Mouse (Mus musculus) intestine, embryonic 14.5 days (tissue): ENCODE measurements around the gene Eme1. TPM values are rescaled to one million over a fixed set of nuclear protein-coding genes. Genes with fewer than 3 reads are reported as not detected.

Source experiments
- ATAC-seq: fragments of 200-750 bp; cut with Nextera tagmentation; replicated peaks from 2 replicates; pipeline ENCODE4 v1.8.0; 2017; ENCODE audit warnings: low read depth, moderate number of reproducible peaks, moderate TSS enrichment, moderate library complexity; ENCODE audit not compliant: low FRiP score, low TSS enrichment
- DNase-seq: peaks from one replicate; pipeline ENCODE4 v3.0.0-alpha.2; 2018; ENCODE audit warnings: low spot score
- H3K27ac ChIP-seq: fragments of 300-500 bp; sonication (generic); 2 replicates; pipeline ENCODE4 v1.5.1; 2014; ENCODE audit warnings: low read depth, mild to moderate bottlenecking, control low read depth
- H3K27me3 ChIP-seq: fragments of 300-500 bp; sonication (generic); replicated peaks from 2 replicates; pipeline ENCODE4 v1.6.1; 2014; ENCODE audit warnings: low read length, control low read depth; ENCODE audit not compliant: control insufficient read depth, insufficient read depth
- H3K36me3 ChIP-seq: fragments of 300-500 bp; sonication (generic); 2 replicates; pipeline ENCODE4 v1.6.1; 2014; ENCODE audit warnings: low read length, control low read depth; ENCODE audit not compliant: control insufficient read depth, insufficient read depth
- H3K4me1 ChIP-seq: fragments of 300-500 bp; sonication (generic); replicated peaks from 2 replicates; pipeline ENCODE4 v1.6.1; 2014; ENCODE audit warnings: low read length, control low read depth, mixed read lengths; ENCODE audit not compliant: control insufficient read depth, insufficient read depth
- H3K4me2 ChIP-seq: fragments of 300-500 bp; sonication (generic); 2 replicates; pipeline ENCODE4 v1.6.1; 2014; ENCODE audit warnings: low read length
- H3K4me3 ChIP-seq: fragments of 300-500 bp; sonication (generic); 2 replicates; pipeline ENCODE4 v1.5.1; 2014; ENCODE audit warnings: low read depth, low read length, control low read depth, mixed read lengths
- H3K9ac ChIP-seq: fragments of 300-500 bp; sonication (generic); 2 replicates; pipeline ENCODE4 v1.6.1; 2014; ENCODE audit warnings: mild to moderate bottlenecking, low read length
- H3K9me3 ChIP-seq: fragments of 300-500 bp; sonication (generic); 2 replicates; pipeline ENCODE4 v1.6.1; 2016; ENCODE audit warnings: low read length, control low read depth; ENCODE audit not compliant: control insufficient read depth
- WGBS: fragments of 180-500 bp; shearing (Covaris S2); extraction: QIAGEN DNeasy Blood & Tissue Kit; methylation state at CpG from one replicate; pipeline ENCODE4 v1.1.7; 2014; 5-methylcytosine and 5-hydroxymethylcytosine counted together
- polyA plus RNA-seq: library from polyadenylated mRNA; unstranded; fragments of >200 nt; fragmentation: Nextera tagmentation; extraction: Ambion mirVana; gene quantifications from 2 replicates; pipeline ENCODE4 v1.2.1, GENCODE M21; 2014

Eme1 gene
- polyA plus RNA-seq, 1 experiment from 2014 or later: 25.2 TPM

- 96% methylated on average over 5 of the region's 5 CpGs for WGBS
- H3K27ac ChIP-seq: no peak overlapping the region
- no peaks in the 10 kb centered on the region for H3K9me3 ChIP-seq
- H3K4me2 ChIP-seq: no peak overlapping the region
- DNase-seq (no peak), ATAC-seq (no peak)
- no peak overlapping the region for H3K9ac ChIP-seq
- H3K4me3 ChIP-seq: no peak overlapping the region
- H3K36me3 ChIP-seq: peaks cover 55% of the 10 kb centered on the region
- no peaks in the 10 kb centered on the region for H3K27me3 ChIP-seq
- H3K4me1 ChIP-seq: peaks cover 8% of the 10 kb centered on the region
These were observed 21.8 kb downstream of the Eme1 start for GRCm38 (mm10) chr11:94631969-94632368.

DNA sequence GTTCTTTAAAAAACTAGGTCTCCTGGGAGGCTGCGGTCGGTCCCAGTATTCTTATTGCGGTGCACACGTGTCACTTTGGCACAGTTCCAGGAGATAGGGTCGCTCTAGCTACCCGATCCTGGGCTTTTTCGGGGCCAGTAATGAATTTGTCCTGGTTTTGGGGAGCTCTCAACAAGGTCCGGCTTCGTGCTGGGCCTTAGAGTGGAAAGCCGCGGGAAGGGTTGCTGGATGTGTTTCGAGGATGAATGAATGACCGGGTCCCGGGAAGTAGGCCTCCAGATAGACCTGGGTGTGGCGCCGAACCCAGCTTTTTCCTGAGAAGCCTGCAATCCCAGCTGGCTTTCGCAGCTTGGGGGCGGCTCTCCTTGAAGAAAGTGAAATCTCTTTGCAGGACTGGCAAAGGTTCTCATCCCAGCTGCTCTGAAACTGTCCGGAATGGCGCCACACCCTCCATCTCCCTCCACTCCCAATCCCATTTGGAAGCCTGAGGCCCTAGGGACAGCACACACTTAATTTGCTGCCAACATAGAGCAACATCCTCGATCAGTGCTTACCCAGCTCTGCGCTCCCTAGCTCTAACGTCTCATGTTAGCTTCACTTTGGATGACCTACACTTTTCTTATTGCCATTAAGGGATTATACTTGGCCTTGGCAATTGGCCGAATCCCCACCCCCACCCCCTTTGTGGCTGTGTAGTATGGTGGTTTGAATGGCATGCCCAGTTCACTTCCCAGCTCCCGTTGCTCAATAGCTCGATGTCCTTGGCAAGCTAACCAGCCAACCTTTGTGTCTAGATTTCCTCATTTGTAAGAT lies 23.4 kb downstream of the Eme1 start:
- peak overlapping the region; percentile 90 for H3K4me2 ChIP-seq
- ATAC-seq (peak; percentile 32; the same call in 1 of the 2 replicates), DNase-seq (peak; percentile 81)
- peaks cover 8% of the 10 kb centered on the region for H3K4me1 ChIP-seq
- H3K36me3 ChIP-seq: peaks cover 39% of the 10 kb centered on the region
- H3K4me3 ChIP-seq: peak overlapping the region; percentile 99
- 11% methylated on average over 26 of the region's 26 CpGs for WGBS
- H3K27ac ChIP-seq: peak overlapping the region; percentile 75
- no peaks in the 10 kb centered on the region for H3K9me3 ChIP-seq
- no peaks in the 10 kb centered on the region for H3K27me3 ChIP-seq
- H3K9ac ChIP-seq: peak overlapping the region; percentile 92

GRCm38 (mm10) chr11:94629884-94630198 lies 23.9 kb downstream of the Eme1 start:
- DNase-seq: no peak
- WGBS: 0% methylated on average over 28 of the region's 28 CpGs
- Histone ChIP-seq H3K4me3 (peak overlapping the region; percentile 99), H3K4me2 (peak overlapping the region; percentile 90), H3K36me3 (peaks cover 34% of the 10 kb centered on the region), H3K27ac (peak overlapping the region; percentile 75), H3K4me1 (peaks cover 8% of the 10 kb centered on the region), H3K9ac (peak overlapping the region; percentile 92), H3K9me3 (no peaks in the 10 kb centered on the region), H3K27me3 (no peaks in the 10 kb centered on the region)
- peak; percentile 66 for ATAC-seq

GRCm38 (mm10) chr11:94629199-94629883 lies 24.4 kb downstream of the Eme1 start, which contains the start of gene Lrrc59:
Lrrc59 (plus strand) TSS chr11:94629767.
- peaks cover 8% of the 10 kb centered on the region for H3K4me1 ChIP-seq
- peak within 1 kb of the TSS; percentile 75 for H3K27ac ChIP-seq
- 3% methylated on average over 41 of the region's 41 CpGs for WGBS
- peak within 1 kb of the TSS; percentile 99 for H3K4me3 ChIP-seq
- H3K27me3 ChIP-seq: no peaks in the 10 kb centered on the region
- peak within 1 kb of the TSS; percentile 92 for H3K9ac ChIP-seq
- H3K36me3 ChIP-seq: peaks cover 29% of the 10 kb centered on the region
- ATAC-seq: peak; percentile 98
- peak within 1 kb of the TSS; percentile 90 for H3K4me2 ChIP-seq
- peak; percentile 99 for DNase-seq
- H3K9me3 ChIP-seq: no peaks in the 10 kb centered on the region

DNA sequence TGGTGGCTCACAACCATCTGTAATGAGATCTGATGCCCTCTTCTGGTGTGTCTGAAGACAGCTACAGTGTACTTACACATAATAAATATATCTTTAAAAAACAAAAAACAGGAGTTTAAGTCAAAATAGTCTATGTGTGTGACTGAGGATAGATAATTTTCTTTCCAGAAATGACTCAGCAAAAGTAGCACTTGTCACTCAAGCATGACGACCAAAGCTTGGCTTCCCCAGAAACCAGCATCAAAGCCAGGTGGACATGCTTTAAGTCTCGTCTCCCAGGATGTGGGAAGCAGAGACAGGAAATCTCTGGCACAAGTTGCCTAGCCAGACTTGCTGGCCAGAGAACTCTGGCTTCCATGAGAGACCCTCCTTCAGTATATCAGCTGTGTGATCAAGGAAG lies 31.6 kb downstream of the Eme1 start:
- H3K9me3 ChIP-seq: no peaks in the 10 kb centered on the region
- H3K36me3 ChIP-seq: no peaks in the 10 kb centered on the region
- no peak for DNase-seq
- no peaks in the 10 kb centered on the region for H3K27me3 ChIP-seq
- no peak overlapping the region for H3K4me3 ChIP-seq
- 77% methylated on average over 2 of the region's 2 CpGs for WGBS
- no peaks in the 10 kb centered on the region for H3K4me1 ChIP-seq
- no peak for ATAC-seq
- H3K27ac ChIP-seq: no peak overlapping the region
- no peak overlapping the region for H3K9ac ChIP-seq
- no peak overlapping the region for H3K4me2 ChIP-seq

DNA sequence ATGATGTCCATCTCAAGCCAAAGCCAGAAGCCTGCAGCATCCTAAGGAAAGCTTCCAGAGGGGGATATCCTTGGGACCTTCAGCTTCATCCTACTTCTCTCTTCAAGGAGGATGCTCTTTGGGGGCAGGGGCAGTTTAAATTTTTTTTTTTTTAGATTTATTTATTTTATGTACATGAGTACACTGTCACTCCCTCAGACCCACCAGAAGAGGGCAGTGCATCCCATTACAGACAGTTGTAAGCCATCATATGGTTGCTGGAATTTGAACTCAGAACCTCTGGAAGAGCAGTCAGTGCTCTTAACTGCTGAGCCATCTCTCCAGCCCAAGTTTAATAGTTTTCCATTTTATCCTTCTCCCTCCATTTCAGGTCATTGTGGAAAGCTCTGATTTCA lies 32.3 kb downstream of the Eme1 start:
- H3K9ac ChIP-seq: no peak overlapping the region
- H3K4me1 ChIP-seq: no peaks in the 10 kb centered on the region
- DNase-seq (no peak), ATAC-seq (no peak)
- no peaks in the 10 kb centered on the region for H3K27me3 ChIP-seq
- no peak overlapping the region for H3K4me3 ChIP-seq
- no peaks in the 10 kb centered on the region for H3K9me3 ChIP-seq
- H3K27ac ChIP-seq: no peak overlapping the region
- no peaks in the 10 kb centered on the region for H3K36me3 ChIP-seq
- H3K4me2 ChIP-seq: no peak overlapping the region

- no peak for DNase-seq
- H3K9ac ChIP-seq: no peak overlapping the region
- H3K4me3 ChIP-seq: no peak overlapping the region
- WGBS: 66% methylated on average over 6 of the region's 6 CpGs
- H3K4me1 ChIP-seq: no peaks in the 10 kb centered on the region
- H3K36me3 ChIP-seq: no peaks in the 10 kb centered on the region
- no peaks in the 10 kb centered on the region for H3K9me3 ChIP-seq
- no peak overlapping the region for H3K4me2 ChIP-seq
- no peak for ATAC-seq
- no peaks in the 10 kb centered on the region for H3K27me3 ChIP-seq
- H3K27ac ChIP-seq: no peak overlapping the region
These were observed 32.9 kb downstream of the Eme1 start for GRCm38 (mm10) chr11:94620766-94621457.

GRCm38 (mm10) chr11:94617646-94618045 lies 36.1 kb downstream of the Eme1 start:
- Histone ChIP-seq H3K36me3 (no peaks in the 10 kb centered on the region), H3K27me3 (no peaks in the 10 kb centered on the region), H3K4me1 (no peaks in the 10 kb centered on the region), H3K4me3 (no peak overlapping the region), H3K4me2 (no peak overlapping the region), H3K9ac (no peak overlapping the region), H3K9me3 (no peaks in the 10 kb centered on the region), H3K27ac (no peak overlapping the region)
- 94% methylated on average over 2 of the region's 2 CpGs for WGBS
- ATAC-seq (no peak), DNase-seq (no peak)
